21 mouse cellular contexts compared by ENCODE assay signal in genomic region chr13:111234573-111234972, GRCm38 (mm10). TPM values are rescaled to one million over a fixed set of nuclear protein-coding genes. Genes with fewer than 3 reads are reported as not detected.
DNase-seq lines count a peak whose midpoint lies in the region; ATAC-seq and TF ChIP-seq lines count a peak whose summit lies in the region.
"Had no signal": no experiment of that assay in that cellular context is flagged by ENCODE, and none has a peak within 500 bp of the region (broad histone marks: within the 10 kb centered on the region; RNA-seq: fewer than 3 reads in every experiment).

No protein-coding gene starts in this region.

- H3K4me1 ChIP-seq in hindbrain, postnatal 0 days (ENCODE audit: insufficient read depth, low read length) = no peaks in the 10 kb centered on the region
- H3K4me1 ChIP-seq in hindbrain, embryonic 11.5 days (replicated peaks; ENCODE audit: control insufficient read depth, insufficient read depth, low read length) = no peaks in the 10 kb centered on the region
- H3K4me1 ChIP-seq in lung, embryonic 14.5 days (ENCODE audit: insufficient read depth) = peaks cover 24% of the 10 kb centered on the region
- peaks cover 24% of the 10 kb centered on the region for H3K4me1 ChIP-seq in embryonic facial prominence, embryonic 14.5 days (ENCODE audit: control insufficient read depth, insufficient read depth, low read length)

- no peak for DNase-seq in hindbrain, postnatal 0 days (ENCODE audit: low spot score)
- DNase-seq in hindbrain, embryonic 11.5 days (ENCODE audit: low spot score) = no peak
- DNase-seq in lung, embryonic 14.5 days = peak; percentile 52
- no peak for DNase-seq in lung, postnatal 10 days
- DNase-seq in Muller cell, postnatal 12 days (ENCODE audit: inconsistent ontology term) = peak; percentile 13
- DNase-seq in embryonic facial prominence, embryonic 14.5 days (ENCODE audit: low spot score) = peak; percentile 11
- no peak for DNase-seq in thymus, postnatal 14 days
- DNase-seq in right cerebral cortex, postnatal 14 days = no peak
- DNase-seq: cerebellum, adult 9-11 months; gastrocnemius, adult 2 months had no signal

- H3K9ac ChIP-seq in hindbrain, postnatal 0 days (replicated peaks; ENCODE audit: low read length) = no peak overlapping the region
- H3K9ac ChIP-seq in hindbrain, embryonic 11.5 days (ENCODE audit: low read depth, low read length) = no peak overlapping the region
- H3K9ac ChIP-seq in lung, embryonic 14.5 days = no peak overlapping the region
- no peak overlapping the region for H3K9ac ChIP-seq in embryonic facial prominence, embryonic 14.5 days (ENCODE audit: low read depth, low read length)
- H3K9ac ChIP-seq: heart, embryonic 13.5 days; hindbrain, embryonic 12.5 days; liver, embryonic 14.5 days; midbrain, embryonic 13.5 days had no signal

- peak overlapping the region; percentile 78 for H3K27ac ChIP-seq in hindbrain, postnatal 0 days
- no peak overlapping the region for H3K27ac ChIP-seq in hindbrain, embryonic 11.5 days (ENCODE audit: low read depth, low read length)
- peak overlapping the region; percentile 64 for H3K27ac ChIP-seq in lung, embryonic 14.5 days (ENCODE audit: low read depth)
- H3K27ac ChIP-seq in embryonic facial prominence, embryonic 14.5 days (replicated peaks; ENCODE audit: low read depth, low read length) = no peak overlapping the region
- H3K27ac ChIP-seq: gastrocnemius, adult 2 months; hindbrain, embryonic 12.5 days; liver, embryonic 14.5 days; midbrain, embryonic 13.5 days had no signal

- no peak overlapping the region for H3K4me3 ChIP-seq in hindbrain, postnatal 0 days (ENCODE audit: low read length)
- H3K4me3 ChIP-seq in hindbrain, embryonic 11.5 days (ENCODE audit: low read depth, low read length) = no peak overlapping the region
- H3K4me3 ChIP-seq in lung, embryonic 14.5 days (ENCODE audit: low read depth, low read length) = no peak overlapping the region
- H3K4me3 ChIP-seq in embryonic facial prominence, embryonic 14.5 days (ENCODE audit: low read depth, low read length) = no peak overlapping the region
- H3K4me3 ChIP-seq: erythroblast, embryonic 14.5 days; gastrocnemius, adult 2 months; heart, embryonic 13.5 days; hindbrain, embryonic 12.5 days; midbrain, embryonic 13.5 days had no signal

- no peak for ATAC-seq in hindbrain, postnatal 0 days
- no peak for ATAC-seq in hindbrain, embryonic 11.5 days (ENCODE audit: low FRiP score)
- no peak for ATAC-seq in lung, embryonic 14.5 days (ENCODE audit: insufficient read depth)
- no peak for ATAC-seq in embryonic facial prominence, embryonic 14.5 days (ENCODE audit: low read depth)
- ATAC-seq: intestine, postnatal 0 days; midbrain, embryonic 13.5 days had no signal

- no peaks in the 10 kb centered on the region for H3K9me3 ChIP-seq in hindbrain, postnatal 0 days (ENCODE audit: low read length)
- H3K9me3 ChIP-seq in hindbrain, embryonic 11.5 days (ENCODE audit: control insufficient read depth, low read length) = no peaks in the 10 kb centered on the region
- H3K9me3 ChIP-seq in lung, embryonic 14.5 days (ENCODE audit: low read depth, low read length) = no peaks in the 10 kb centered on the region
- no peaks in the 10 kb centered on the region for H3K9me3 ChIP-seq in embryonic facial prominence, embryonic 14.5 days (ENCODE audit: control insufficient read depth, low read length)
- H3K9me3 ChIP-seq: hindbrain, embryonic 12.5 days; midbrain, embryonic 13.5 days had no signal

- 74% methylated on average over 3 of the region's 3 CpGs for WGBS in hindbrain, postnatal 0 days
- WGBS in hindbrain, embryonic 11.5 days = 85% methylated on average over 3 of the region's 3 CpGs
- WGBS in lung, embryonic 14.5 days = 26% methylated on average over 3 of the region's 3 CpGs
- 48% methylated on average over 3 of the region's 3 CpGs for WGBS in embryonic facial prominence, embryonic 14.5 days

- H3K27me3 ChIP-seq in hindbrain, postnatal 0 days (ENCODE audit: insufficient read depth, low read length) = no peaks in the 10 kb centered on the region
- H3K27me3 ChIP-seq in hindbrain, embryonic 11.5 days (ENCODE audit: control insufficient read depth, insufficient read depth, low read length) = no peaks in the 10 kb centered on the region
- H3K27me3 ChIP-seq in lung, embryonic 14.5 days (ENCODE audit: insufficient read depth, low read length) = no peaks in the 10 kb centered on the region
- H3K27me3 ChIP-seq in embryonic facial prominence, embryonic 14.5 days (replicated peaks; ENCODE audit: control insufficient read depth, insufficient read depth, low read length) = no peaks in the 10 kb centered on the region
- H3K27me3 ChIP-seq: heart, embryonic 13.5 days; hindbrain, embryonic 12.5 days; midbrain, embryonic 13.5 days had no signal

- no peak overlapping the region for H3K4me2 ChIP-seq in hindbrain, postnatal 0 days (ENCODE audit: low read depth, low read length)
- no peak overlapping the region for H3K4me2 ChIP-seq in hindbrain, embryonic 11.5 days (replicated peaks; ENCODE audit: low read depth, low read length)
- no peak overlapping the region for H3K4me2 ChIP-seq in lung, embryonic 14.5 days
- H3K4me2 ChIP-seq in embryonic facial prominence, embryonic 14.5 days (ENCODE audit: low read depth, low read length) = no peak overlapping the region
- H3K4me2 ChIP-seq: heart, embryonic 13.5 days; hindbrain, embryonic 12.5 days; midbrain, embryonic 13.5 days had no signal

- no peak for TF ChIP-seq CTCF in hindbrain, postnatal 0 days (IDR thresholded peaks at IDR 0.05; ENCODE audit: low read depth)
- TF ChIP-seq CTCF in lung, embryonic 14.5 days (IDR thresholded peaks at IDR 0.05; ENCODE audit: low read depth) = no peak

- no peaks in the 10 kb centered on the region for H3K36me3 ChIP-seq in hindbrain, postnatal 0 days (ENCODE audit: insufficient read depth, low read length)
- H3K36me3 ChIP-seq in hindbrain, embryonic 11.5 days (ENCODE audit: control insufficient read depth, insufficient read depth, low read length) = no peaks in the 10 kb centered on the region
- no peaks in the 10 kb centered on the region for H3K36me3 ChIP-seq in lung, embryonic 14.5 days (ENCODE audit: insufficient read depth)
- H3K36me3 ChIP-seq in embryonic facial prominence, embryonic 14.5 days (ENCODE audit: control insufficient read depth, insufficient read depth, low read length) = no peaks in the 10 kb centered on the region
- H3K36me3 ChIP-seq: heart, embryonic 13.5 days; hindbrain, embryonic 12.5 days; midbrain, embryonic 13.5 days had no signal

RNA-seq across cellular contexts. Expression of gene Actbl2, which starts 20.2 kb away (rescaled TPM):
- total RNA-seq in hindbrain, postnatal 0 days (2014; rRNA removed) = 0.05 TPM in 1 of 2 replicates, not detected in the other
- polyA plus RNA-seq in hindbrain, postnatal 0 days (2015; fragmentation: Nextera tagmentation; extraction: Ambion mirVana) = 0.06 TPM in 1 of 2 replicates, not detected in the other
- not detected in 2 replicates for polyA plus RNA-seq in hindbrain, embryonic 11.5 days (2014; fragmentation: Nextera tagmentation; extraction: Ambion mirVana)
- polyA plus RNA-seq in lung, embryonic 14.5 days (2014; fragmentation: Nextera tagmentation; extraction: Ambion mirVana) = not detected in 2 replicates
- polyA plus RNA-seq in embryonic facial prominence, embryonic 14.5 days (2014; fragmentation: Nextera tagmentation; extraction: Ambion mirVana) = 0.12 TPM in 1 of 2 replicates, not detected in the other
- total RNA-seq: ES-E14; gastrocnemius, adult 2 months; granulocyte monocyte progenitor cell, adult 5-6 weeks; layer of hippocampus, adult 18-20 months; neutrophil, adult 5-6 weeks had no signal
- polyA plus RNA-seq: erythroblast, embryonic 14.5 days; heart, embryonic 13.5 days; hindbrain, embryonic 12.5 days; intestine, postnatal 0 days; limb, embryonic 11.5 days; liver, embryonic 14.5 days; midbrain, embryonic 13.5 days had no signal

Comparison
In these comparisons a context has a peak if more than half of its experiments do, and no peak if none do; other contexts are left out.
1. DNase-seq: peak in lung, embryonic 14.5 days (single experiment), Muller cell, postnatal 12 days (single experiment) and embryonic facial prominence, embryonic 14.5 days (single experiment); none in hindbrain, postnatal 0 days (single experiment), hindbrain, embryonic 11.5 days (single experiment), lung, postnatal 10 days (single experiment), thymus, postnatal 14 days (single experiment) and right cerebral cortex, postnatal 14 days (single experiment).
2. H3K27ac ChIP-seq: peak in hindbrain, postnatal 0 days (single experiment) and lung, embryonic 14.5 days (single experiment); none in hindbrain, embryonic 11.5 days (single experiment) and embryonic facial prominence, embryonic 14.5 days (single experiment).